Mouse (Mus musculus) adrenal gland, postnatal 4 days (tissue): Measurements from ENCODE around the gene Cpsf4l. TPM values are rescaled to one million over a fixed set of nuclear protein-coding genes. Genes with fewer than 3 reads are reported as not detected.

Experiments
- DNase-seq, 2 experiments: peaks; one replicate each; pipeline ENCODE4 v3.0.0; 2021 to 2022; ENCODE audit warnings: low spot score in 2 of 2, mixed read lengths in 2 of 2
- long read RNA-seq, 2 experiments: library from polyadenylated mRNA; stranded (forward); transcript quantifications; one replicate each; pipeline ENCODE4 v2.0.0; 2021
- total RNA-seq, 2 experiments: library from RNA; stranded (reverse); gene quantifications; 2 replicates each; pipeline ENCODE4 v1.2.3; 2021

The Cpsf4l gene
- total RNA-seq: under 1 TPM; 0.62 to 0.68 TPM
- long read RNA-seq, experiment 1: 0 reads
- long read RNA-seq, experiment 2, partial matches to known transcripts: 0 of 1 reads
- long read RNA-seq, experiment 2, other reads (novel, unspliced or antisense): 1 of 1 reads

DNA sequence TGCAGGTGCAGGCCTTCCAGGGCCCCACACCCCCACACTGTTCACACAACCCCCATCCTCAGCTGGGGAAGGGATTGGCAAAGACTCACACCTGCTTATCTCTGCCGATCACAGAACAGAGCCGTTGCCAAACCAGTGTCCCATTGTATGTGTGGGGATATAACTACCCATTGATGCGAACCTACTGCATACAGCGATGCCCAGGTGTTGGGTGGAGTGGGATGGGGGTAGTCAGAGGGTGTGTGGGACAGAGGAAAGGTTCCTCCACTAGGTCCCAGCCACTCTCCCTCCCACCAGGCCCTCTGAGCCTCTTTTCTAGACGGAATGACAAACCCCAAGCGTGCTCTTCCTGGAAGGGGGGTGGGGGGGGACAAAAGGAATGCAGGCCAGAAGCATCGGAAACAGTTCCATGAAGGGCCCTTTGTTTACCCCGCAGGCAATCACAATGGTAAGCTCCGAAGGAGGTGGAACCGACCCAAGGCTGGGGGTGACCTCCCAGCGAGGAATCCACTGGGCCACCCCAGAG lies at the start of gene Cpsf4l:
TSS of gene Cpsf4l (minus strand) at position 287 of the 526 bp plus-strand sequence.
- no peak for DNase-seq

DNA sequence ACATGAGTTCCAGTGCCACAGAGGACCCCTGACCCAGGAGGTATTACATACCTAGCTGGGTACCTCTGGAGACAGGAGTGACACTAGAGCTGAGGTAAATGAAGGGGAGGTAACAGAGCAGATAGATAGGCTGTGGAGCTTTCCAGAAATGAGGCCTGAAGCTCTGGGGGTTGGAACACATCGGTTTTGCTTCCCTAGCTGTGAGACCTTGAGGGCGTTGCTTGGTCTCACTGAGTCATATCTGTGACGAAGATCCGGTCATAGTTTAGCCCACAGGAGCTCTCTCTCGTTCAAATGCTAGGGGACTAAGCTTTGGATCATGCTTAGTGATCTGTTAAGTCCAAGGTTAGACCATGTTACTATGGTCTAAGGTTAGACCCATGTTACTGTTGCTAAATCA lies 49.0 kb upstream of the Cpsf4l start:
- DNase-seq: no peak

DNA sequence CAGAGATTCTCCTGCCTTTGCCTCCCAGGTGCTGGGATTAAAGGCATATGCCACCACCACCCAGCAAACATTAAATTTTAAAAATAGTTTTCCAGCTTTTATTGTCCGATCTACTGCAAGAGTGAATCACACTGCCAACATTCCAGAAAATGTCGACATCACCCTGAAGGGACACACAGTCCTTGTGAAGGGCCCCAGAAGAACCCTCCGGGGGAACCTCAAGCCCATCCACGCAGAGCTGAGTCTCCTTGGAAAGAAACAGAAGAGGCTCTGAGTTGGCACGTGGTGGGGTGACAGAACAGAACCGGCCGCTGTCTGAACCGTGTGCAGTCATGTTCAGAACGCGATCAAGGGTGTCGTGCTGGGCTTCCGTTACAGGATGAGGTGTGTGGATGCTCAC lies 46.8 kb upstream of the Cpsf4l start:
- DNase-seq: no peak

- no peak for DNase-seq
Observed at GRCm38 (mm10) chr11:113755878-113756277, 46.1 kb upstream of the Cpsf4l start.

DNA sequence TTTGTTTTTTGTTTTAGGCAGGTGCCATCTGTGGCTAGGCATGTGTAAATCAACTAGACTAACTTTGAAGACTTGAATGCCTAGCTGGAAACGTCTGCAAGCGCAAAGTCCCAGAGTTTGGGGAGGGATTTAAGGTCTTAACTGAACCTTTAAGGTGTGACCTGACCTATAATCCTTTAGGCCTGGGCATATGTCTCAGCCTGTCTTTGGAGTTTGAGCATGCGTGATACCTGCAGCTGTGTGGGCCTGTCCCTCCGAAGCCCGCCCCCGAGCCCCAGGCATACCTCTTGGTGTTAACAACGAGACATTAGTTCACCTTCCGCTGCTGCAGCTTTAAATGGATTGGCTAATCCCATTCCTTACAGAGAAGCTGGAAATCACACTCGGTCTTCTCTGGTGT lies 45.0 kb upstream of the Cpsf4l start:
- no peak for DNase-seq

- no peak for DNase-seq
Observed at GRCm38 (mm10) chr11:113752685-113753430, 43.0 kb upstream of the Cpsf4l start.

GRCm38 (mm10) chr11:113752158-113752661 lies 42.4 kb upstream of the Cpsf4l start:
- DNase-seq: no peak

- DNase-seq: peak; percentile 50 to 72
Observed at GRCm38 (mm10) chr11:113751484-113752084, 41.8 kb upstream of the Cpsf4l start, which contains the start of gene Cdc42ep4. Gene Cdc42ep4, minus strand, starts transcription at chr11:113751881.

DNA sequence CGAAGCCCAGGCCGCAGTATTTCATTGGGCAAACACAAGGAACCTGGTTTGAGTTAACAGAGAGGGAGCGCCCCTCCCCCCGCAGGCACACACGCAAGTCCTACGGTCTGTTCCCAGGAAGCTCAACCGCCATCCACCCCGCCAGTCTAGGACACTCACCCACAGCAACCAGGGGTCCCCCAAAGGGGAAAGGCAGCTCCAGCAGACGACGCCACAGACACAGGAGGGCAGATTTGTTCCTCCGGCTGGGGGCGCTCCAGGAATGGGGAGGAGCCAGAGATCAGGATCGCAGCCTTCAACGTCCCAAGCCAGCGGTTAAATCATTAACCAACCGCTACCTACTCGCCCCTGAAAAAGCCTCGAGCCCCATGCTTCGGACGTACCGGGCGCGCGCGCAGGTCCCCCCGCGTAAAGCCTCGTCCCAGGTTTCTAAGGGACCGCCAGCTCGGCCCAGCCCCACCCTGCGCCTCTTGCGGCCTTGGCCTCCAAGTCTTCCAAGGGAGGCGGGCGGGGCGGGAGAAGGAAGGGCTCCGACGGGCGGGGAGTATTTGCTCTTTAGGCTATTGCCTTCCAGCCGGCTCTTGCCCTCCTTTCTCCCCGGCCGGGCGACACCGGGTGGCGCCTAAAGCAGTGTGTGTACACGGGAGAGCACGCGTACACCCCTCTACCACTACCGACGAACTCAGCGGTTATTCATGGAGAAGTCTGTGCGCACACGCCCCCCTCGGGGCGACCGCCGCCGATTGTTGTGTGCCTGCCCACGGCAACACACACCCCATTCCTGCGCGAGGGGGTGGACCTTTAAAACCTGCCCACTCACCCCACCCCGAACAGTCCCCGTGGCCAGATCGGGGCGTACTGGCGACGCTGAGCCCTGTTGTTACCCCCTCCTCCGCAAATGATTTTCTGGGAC lies 41.0 kb upstream of the Cpsf4l start:
- DNase-seq: peak; percentile 39 to 58

GRCm38 (mm10) chr11:113749749-113750351 lies 40.0 kb upstream of the Cpsf4l start:
- no peak for DNase-seq

- DNase-seq: no peak
Observed at GRCm38 (mm10) chr11:113748797-113749521, 39.1 kb upstream of the Cpsf4l start.

DNA sequence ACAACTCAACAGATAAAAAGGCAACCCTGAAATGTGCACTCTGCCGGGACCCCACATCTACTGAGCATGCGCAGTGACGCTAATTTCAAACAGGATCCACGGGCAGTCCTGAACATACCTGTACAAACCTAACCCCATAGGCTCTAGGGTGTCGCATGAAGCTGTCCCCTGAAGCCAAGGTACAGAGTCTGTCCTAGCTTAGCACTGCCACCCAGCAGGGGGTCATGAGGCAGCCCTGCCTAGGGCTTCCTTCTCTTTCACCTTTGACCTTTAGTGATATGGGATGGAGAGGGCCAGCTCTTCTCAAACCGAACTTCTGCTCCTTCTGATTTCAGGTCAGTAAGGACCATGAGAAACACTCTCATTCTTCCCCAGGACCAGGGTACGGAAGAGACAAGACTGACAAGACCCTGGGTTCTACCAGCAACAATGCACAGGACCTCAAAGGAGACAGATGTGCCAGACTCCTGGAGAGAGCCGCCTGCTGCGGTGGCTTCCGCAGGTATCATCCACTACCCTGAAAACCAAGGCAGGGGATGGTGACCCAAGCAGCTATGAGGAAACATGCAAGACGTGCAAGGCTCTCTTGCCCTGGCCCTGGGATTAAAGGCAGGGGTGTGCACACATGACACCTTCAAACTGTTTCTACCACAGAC lies 38.0 kb upstream of the Cpsf4l start:
- DNase-seq: no peak

- DNase-seq: no peak
Observed at GRCm38 (mm10) chr11:113747056-113747455, 37.2 kb upstream of the Cpsf4l start.

DNA sequence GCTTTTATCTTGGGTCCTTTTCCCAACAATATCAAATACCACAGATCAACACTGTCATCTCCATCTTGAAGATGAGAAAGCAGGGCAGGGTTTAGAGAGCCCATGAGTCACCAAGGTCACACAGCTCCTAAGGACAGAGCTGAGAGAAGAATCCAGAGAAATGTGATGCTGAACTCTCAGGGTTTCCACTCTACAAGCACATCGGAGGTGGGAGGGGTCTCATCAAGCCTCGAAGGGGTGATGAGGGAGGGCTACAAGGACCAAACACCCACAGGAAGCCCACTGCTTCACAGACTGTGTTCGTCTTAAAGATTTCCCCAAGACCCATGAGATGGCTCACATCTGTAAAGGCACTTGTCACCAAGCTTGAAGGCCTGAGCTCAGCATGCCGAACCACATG lies 36.1 kb upstream of the Cpsf4l start:
- no peak for DNase-seq

- no peak for DNase-seq
Observed at GRCm38 (mm10) chr11:113742998-113743397, 33.2 kb upstream of the Cpsf4l start.

- no peak for DNase-seq
Observed at GRCm38 (mm10) chr11:113740100-113740499, 30.3 kb upstream of the Cpsf4l start.

- DNase-seq: no peak
Observed at GRCm38 (mm10) chr11:113739213-113739612, 29.4 kb upstream of the Cpsf4l start.

DNA sequence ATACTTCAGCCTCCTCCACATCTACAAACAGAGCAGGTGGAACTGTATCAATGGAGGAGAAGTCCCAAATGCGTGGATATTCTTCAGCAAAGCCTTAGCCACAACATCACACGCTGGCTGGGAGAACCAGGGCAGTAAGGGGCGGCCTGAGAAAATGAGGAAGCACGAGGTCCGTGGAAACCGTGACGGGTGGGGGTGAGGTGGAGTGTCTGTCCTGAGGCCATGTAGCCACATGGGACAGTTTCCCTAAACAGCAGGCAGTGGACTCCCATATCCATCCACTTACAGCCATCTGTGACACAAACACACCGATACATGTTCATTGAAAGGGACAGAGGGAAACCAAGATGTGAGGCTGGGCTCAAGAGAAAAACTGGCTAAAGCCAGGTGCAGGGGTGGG lies 28.1 kb upstream of the Cpsf4l start:
- no peak for DNase-seq

- no peak for DNase-seq
Observed at GRCm38 (mm10) chr11:113737553-113737854, 27.7 kb upstream of the Cpsf4l start.
